Mouse (Mus musculus) heart, adult 18-20 months (tissue): ENCODE measurements around the gene Ttc38. TPM values are rescaled to one million over a fixed set of nuclear protein-coding genes. Genes with fewer than 3 reads are reported as not detected.

Experiments
- DNase-seq, 2 experiments: peaks; one replicate each; pipeline ENCODE4 v3.0.0; 2021 to 2022; ENCODE audit warnings: mixed read lengths in 1 of 2
- total RNA-seq, 2 experiments: library from RNA; stranded (reverse); gene quantifications; 2 replicates each; pipeline ENCODE4 v1.2.3; 2021

The Ttc38 gene
- total RNA-seq, 2 experiments from 2014 or later: 15.2 to 21.4 TPM

DNA sequence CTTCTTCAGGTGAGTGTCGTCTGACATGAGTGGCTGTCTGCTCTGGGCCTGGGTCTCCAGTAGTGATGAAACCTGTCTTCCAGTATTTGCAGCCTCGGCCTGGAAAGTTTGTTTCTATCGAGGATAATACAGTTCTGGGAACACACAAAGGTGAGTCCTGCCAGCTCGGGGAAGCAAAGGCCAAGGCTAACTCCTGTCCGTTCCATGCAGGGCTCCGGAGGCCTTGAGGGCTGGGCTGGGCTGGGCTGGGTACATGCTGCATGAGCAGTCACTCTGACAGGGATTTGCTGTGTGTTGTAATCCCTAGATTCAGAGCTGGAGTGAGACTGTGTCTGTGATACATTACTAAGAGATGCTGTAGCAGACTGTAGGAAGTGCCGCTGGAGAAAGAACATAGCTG lies 61.8 kb downstream of the Ttc38 start:
- DNase-seq: no peak

DNA sequence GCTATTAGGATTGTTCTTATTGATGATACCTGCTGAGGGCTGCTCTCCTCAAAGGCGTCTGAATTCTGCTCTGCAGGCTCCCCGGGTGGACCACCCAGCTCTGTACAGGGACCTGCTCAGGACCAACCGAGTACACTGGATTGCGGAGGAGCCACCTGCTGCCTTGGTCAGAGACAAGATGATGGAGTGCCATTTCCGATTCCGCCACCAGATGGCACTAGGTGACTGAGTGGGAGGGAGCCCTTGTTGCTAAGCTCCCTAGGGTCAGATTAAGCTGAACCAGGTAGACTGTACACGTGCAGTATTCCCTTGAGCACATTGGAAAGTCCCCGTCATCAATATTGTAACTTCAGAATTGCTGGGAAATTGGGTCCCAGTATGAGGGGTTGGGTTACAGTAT lies 64.2 kb downstream of the Ttc38 start:
- DNase-seq: peak; percentile 53 to 92

DNA sequence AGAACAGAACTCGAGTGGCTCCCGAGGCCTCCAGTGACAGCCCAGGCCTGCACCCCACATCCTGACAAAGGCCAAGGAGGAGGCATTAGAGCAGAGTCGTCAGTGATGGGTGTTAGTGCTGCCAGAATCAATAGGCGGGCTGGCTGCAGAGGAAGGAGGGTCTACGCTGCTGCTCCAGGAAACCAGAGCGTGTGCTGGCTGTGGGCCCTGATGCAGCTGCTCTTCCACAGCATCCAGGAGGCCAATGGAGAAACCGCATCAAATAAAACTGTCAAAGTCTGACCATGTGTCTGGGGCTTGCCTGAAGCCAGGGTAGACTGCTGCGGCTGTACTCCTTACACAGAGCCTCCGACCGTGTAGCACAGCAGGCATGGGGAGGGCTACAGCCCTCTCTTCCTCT lies 65.0 kb downstream of the Ttc38 start:
- no peak for DNase-seq

DNA sequence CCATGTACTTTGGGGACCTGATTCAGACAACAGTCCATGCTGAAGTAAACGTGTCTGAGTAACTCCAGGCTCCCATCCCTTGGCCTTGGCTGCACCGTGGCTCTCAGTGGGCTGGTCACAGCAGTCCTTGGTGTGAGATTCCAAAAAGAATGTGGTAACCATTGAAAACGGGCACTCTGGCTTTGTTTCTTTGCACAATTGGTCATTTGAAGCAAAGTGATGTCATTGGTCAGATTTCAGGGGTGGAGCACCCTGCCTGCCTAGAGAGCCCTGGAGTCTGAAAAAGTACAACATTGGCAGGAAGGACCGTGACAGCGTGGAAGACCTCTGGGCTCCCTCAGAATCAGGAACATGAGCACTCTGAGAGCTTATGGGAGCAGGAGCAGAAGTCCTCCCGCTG lies 67.3 kb downstream of the Ttc38 start:
- DNase-seq: no peak

DNA sequence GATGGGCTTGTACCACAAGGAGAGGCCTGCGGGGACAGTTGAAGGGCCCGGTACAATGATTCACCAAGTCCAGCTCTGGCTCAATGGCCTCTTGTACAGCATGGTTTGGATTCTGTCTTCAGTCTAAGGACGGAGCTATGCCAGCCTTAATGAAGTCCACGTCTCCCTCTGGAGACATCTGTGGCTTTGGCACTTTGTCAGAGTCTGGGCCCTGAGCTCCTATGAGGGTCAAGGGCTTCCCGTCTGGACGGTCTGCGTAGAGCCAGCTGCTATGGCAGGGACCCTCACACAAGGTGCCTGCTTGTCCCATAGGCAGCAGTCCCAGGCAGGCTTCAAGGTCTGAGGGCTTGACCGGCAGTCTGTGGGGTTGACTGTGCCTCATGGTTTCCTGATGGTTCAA lies 68.2 kb downstream of the Ttc38 start:
- DNase-seq: no peak

DNA sequence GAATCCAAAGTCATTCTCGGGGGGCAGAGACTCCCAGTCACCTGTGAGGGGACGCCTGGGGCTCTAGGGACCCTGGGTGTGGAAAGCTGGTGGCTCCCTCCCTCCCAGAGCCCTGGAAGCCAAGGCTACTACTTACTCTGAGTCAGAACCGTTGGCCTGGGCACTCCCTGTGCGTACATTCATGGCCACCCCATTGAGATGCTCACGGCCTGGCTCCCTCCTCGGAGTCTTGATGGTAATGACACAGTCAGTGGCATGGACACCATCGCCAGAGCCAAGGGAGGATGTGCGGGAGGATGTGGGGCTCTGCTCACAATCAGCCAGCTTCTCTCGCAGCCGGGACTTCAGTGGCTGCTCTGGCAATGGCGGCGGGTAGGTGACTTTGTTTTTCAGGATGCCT lies 68.7 kb downstream of the Ttc38 start:
- no peak for DNase-seq

DNA sequence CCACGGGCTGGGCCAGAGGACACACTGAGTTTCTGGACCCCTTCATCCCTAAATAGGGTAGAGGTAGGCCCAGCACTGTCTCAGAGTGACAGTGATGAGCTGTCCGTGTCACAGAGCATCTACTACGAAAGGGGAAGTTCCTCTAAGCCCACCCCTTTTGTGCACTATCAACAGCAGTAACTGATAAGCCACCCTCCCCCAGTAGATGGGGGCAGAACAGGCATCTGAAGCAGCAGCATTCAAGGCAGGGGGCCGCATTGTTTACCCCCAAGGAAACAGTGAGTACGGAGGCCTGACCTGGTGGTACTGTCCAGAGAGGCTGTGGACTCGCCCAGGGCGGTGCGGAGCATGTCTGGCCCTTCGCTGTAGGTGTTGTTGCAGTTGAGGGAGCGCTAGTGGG lies 70.4 kb downstream of the Ttc38 start:
- no peak for DNase-seq

DNA sequence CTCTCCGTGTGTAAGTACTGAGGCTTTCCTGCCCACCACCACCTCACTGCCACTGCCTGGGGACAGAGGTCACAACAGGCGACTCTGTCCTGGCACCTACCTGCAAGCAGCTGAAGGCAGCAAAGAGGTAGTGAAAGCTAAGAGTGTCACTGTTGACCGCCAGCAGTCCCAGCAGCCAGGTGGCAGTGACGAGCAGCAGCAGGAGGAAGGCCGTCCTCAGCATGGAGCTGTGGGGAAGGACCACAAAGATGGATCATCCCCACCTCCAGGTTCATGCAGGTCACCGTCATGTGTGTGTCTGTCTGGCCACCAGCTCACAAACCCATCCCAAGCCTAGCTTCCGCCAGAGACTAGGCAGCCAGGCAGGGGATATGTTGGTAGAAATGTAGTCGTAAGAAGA lies 71.7 kb downstream of the Ttc38 start:
- DNase-seq: no peak

Other genes starting within 250 kb of the Ttc38 start
- under 1 TPM; 0.10 to 0.28 TPM for gene Wnt7b, start 249.8 kb upstream of the Ttc38 start, total RNA-seq
- gene Ppara, start 97.3 kb upstream of the Ttc38 start, total RNA-seq: 10 to 100 TPM; 73.1 to 74.9 TPM
- gene Cdpf1, start 20.6 kb upstream of the Ttc38 start, total RNA-seq: 10 to 100 TPM; 32.5 to 33.9 TPM
- gene Pkdrej, start 10.6 kb upstream of the Ttc38 start, total RNA-seq: 1 to 10 TPM; 3.5 to 4.1 TPM
- under 1 TPM; 0.54 to 0.60 TPM for gene Gtse1, start 27.4 kb downstream of the Ttc38 start, total RNA-seq
- 10 to 100 TPM; 15.1 to 15.2 TPM for gene Trmu, start 47.0 kb downstream of the Ttc38 start, total RNA-seq
- gene Celsr1, start 201.5 kb downstream of the Ttc38 start, total RNA-seq: 1 to 10 TPM; 5.0 to 5.1 TPM
- gene Gramd4, start 225.4 kb downstream of the Ttc38 start, total RNA-seq: 10 to 100 TPM; 32.6 to 32.7 TPM